Mouse (Mus musculus) heart, embryonic 11.5 days (tissue): ENCODE measurements around the gene Trmt5. TPM values are rescaled to one million over a fixed set of nuclear protein-coding genes. Genes with fewer than 3 reads are reported as not detected.

Experiments used
- ATAC-seq: fragments of 200-750 bp; cut with Nextera tagmentation; replicated peaks from 2 replicates; pipeline ENCODE4 v1.8.0; 2017; ENCODE audit warnings: moderate library complexity; ENCODE audit not compliant: insufficient number of reproducible peaks, low FRiP score, low TSS enrichment
- H3K27ac ChIP-seq: fragments of 300-500 bp; sonication (generic); 2 replicates; pipeline ENCODE4 v1.5.1; 2014; ENCODE audit warnings: mild to moderate bottlenecking, low read depth, low read length
- H3K27me3 ChIP-seq: fragments of 300-500 bp; sonication (generic); 2 replicates; pipeline ENCODE4 v1.6.1; 2014; ENCODE audit warnings: mild to moderate bottlenecking, low read length, mixed read lengths; ENCODE audit not compliant: control insufficient read depth, insufficient read depth
- H3K36me3 ChIP-seq: fragments of 300-500 bp; sonication (generic); 2 replicates; pipeline ENCODE4 v1.6.1; 2014; ENCODE audit warnings: mild to moderate bottlenecking, low read length, moderate library complexity, mixed read lengths; ENCODE audit not compliant: control insufficient read depth, insufficient read depth
- H3K4me1 ChIP-seq: fragments of 300-500 bp; sonication (generic); 2 replicates; pipeline ENCODE4 v1.6.1; 2014; ENCODE audit warnings: low read length; ENCODE audit not compliant: control insufficient read depth, insufficient read depth
- H3K4me2 ChIP-seq: fragments of 300-500 bp; sonication (generic); 2 replicates; pipeline ENCODE4 v1.6.1; 2014; ENCODE audit warnings: mild to moderate bottlenecking, moderate library complexity
- H3K4me3 ChIP-seq: fragments of 300-500 bp; sonication (generic); 2 replicates; pipeline ENCODE4 v1.5.1; 2014; ENCODE audit warnings: low read depth, low read length
- H3K9ac ChIP-seq: fragments of 300-500 bp; sonication (generic); 2 replicates; pipeline ENCODE4 v1.6.1; 2014; ENCODE audit warnings: mild to moderate bottlenecking, low read depth, low read length, moderate library complexity
- H3K9me3 ChIP-seq: fragments of 300-500 bp; sonication (generic); replicated peaks from 2 replicates; pipeline ENCODE4 v1.6.1; 2016; ENCODE audit warnings: low read length; ENCODE audit not compliant: control insufficient read depth
- WGBS: fragments of 180-500 bp; shearing (Covaris S2); extraction: QIAGEN DNeasy Blood & Tissue Kit; methylation state at CpG from one replicate; pipeline ENCODE4 v1.1.7; 2014; ENCODE audit not compliant: insufficient replicate concordance; 5-methylcytosine and 5-hydroxymethylcytosine counted together
- polyA plus RNA-seq: library from polyadenylated mRNA; unstranded; fragments of >200 nt; fragmentation: Nextera tagmentation; extraction: Ambion mirVana; gene quantifications from 2 replicates; pipeline ENCODE4 v1.2.1, GENCODE M21; 2014

Gene Trmt5
- polyA plus RNA-seq, 1 experiment from 2014 or later, result 16.0 TPM

- H3K4me1 ChIP-seq, result peaks cover 10% of the 10 kb centered on the region
- H3K4me2 ChIP-seq, result no peak overlapping the region
- no peaks in the 10 kb centered on the region for H3K27me3 ChIP-seq
- no peak; the same call in 1 of the 2 replicates for ATAC-seq
- no peak overlapping the region for H3K9ac ChIP-seq
- 88% methylated on average over 1 of the region's 1 CpGs for whole genome bisulfite sequencing
- no peak overlapping the region for H3K4me3 ChIP-seq
- no peak overlapping the region for H3K27ac ChIP-seq
- no peaks in the 10 kb centered on the region for H3K9me3 ChIP-seq
- no peaks in the 10 kb centered on the region for H3K36me3 ChIP-seq
These were observed 38.2 kb upstream of the Trmt5 start for GRCm38 (mm10) chr12:73324742-73325141.

DNA sequence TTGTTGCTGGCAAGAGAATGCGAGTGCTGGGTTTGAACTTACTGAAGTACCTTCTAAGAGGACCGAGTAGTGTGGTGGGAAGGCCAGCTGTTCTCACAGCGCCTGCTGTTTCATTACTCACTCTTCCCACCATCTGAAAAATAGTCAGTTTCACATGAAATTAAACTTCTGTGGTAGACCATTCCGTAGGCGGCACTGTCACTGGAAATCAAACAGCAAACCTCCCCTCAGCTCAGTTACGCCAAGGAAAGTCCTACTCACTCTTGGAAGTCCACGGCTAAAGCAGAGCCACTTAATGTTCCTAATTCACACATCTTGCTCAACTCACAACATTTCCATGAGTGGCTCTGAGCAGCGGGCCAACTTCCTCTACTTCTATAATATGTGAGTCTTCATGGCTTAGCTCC lies 37.7 kb upstream of the Trmt5 start:
- peaks cover 10% of the 10 kb centered on the region for H3K4me1 ChIP-seq
- H3K9me3 ChIP-seq, result no peaks in the 10 kb centered on the region
- H3K27ac ChIP-seq, result no peak overlapping the region
- no peaks in the 10 kb centered on the region for H3K36me3 ChIP-seq
- ATAC-seq, result no peak
- 89% methylated on average over 8 of the region's 8 CpGs for WGBS
- H3K9ac ChIP-seq, result no peak overlapping the region
- no peak overlapping the region for H3K4me3 ChIP-seq
- no peaks in the 10 kb centered on the region for H3K27me3 ChIP-seq
- H3K4me2 ChIP-seq, result no peak overlapping the region

- ATAC-seq, result no peak
- no peaks in the 10 kb centered on the region for H3K27me3 ChIP-seq
- H3K4me1 ChIP-seq, result no peaks in the 10 kb centered on the region
- H3K4me3 ChIP-seq, result no peak overlapping the region
- WGBS, result 85% methylated on average over 7 of the region's 7 CpGs
- no peaks in the 10 kb centered on the region for H3K9me3 ChIP-seq
- no peak overlapping the region for H3K4me2 ChIP-seq
- H3K36me3 ChIP-seq, result no peaks in the 10 kb centered on the region
- no peak overlapping the region for H3K9ac ChIP-seq
- H3K27ac ChIP-seq, result no peak overlapping the region
These were observed 31.5 kb upstream of the Trmt5 start for GRCm38 (mm10) chr12:73317706-73318686.

GRCm38 (mm10) chr12:73308711-73309110 lies 22.2 kb upstream of the Trmt5 start:
- H3K36me3 ChIP-seq, result peaks cover 5% of the 10 kb centered on the region
- no peak overlapping the region for H3K4me3 ChIP-seq
- H3K27ac ChIP-seq, result no peak overlapping the region
- ATAC-seq, result no peak
- no peak overlapping the region for H3K4me2 ChIP-seq
- no peaks in the 10 kb centered on the region for H3K9me3 ChIP-seq
- H3K27me3 ChIP-seq, result no peaks in the 10 kb centered on the region
- 80% methylated on average over 2 of the region's 2 CpGs for WGBS
- no peak overlapping the region for H3K9ac ChIP-seq
- H3K4me1 ChIP-seq, result no peaks in the 10 kb centered on the region

DNA sequence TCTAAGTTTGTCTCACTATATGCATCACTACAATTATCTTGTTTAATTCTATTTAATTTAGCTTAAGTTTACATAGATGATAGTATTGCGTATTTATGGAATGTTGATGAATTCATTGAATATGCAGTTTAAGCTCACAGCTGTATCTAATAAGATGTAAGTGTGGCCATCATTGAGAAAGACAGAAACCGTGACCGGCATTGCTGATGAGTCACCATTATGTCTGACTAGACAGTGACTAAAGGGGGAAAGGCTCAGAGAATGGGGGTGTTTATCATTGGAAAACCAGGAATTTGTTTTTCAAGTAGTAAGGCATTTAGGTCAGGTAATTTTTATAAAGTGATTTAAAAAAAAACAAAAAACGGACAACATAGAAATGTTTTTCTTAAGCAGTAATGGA lies 21.2 kb upstream of the Trmt5 start:
- no peak for ATAC-seq
- H3K4me3 ChIP-seq, result no peak overlapping the region
- H3K27ac ChIP-seq, result no peak overlapping the region
- H3K4me1 ChIP-seq, result no peaks in the 10 kb centered on the region
- H3K4me2 ChIP-seq, result no peak overlapping the region
- no peaks in the 10 kb centered on the region for H3K27me3 ChIP-seq
- H3K9ac ChIP-seq, result no peak overlapping the region
- no peaks in the 10 kb centered on the region for H3K9me3 ChIP-seq
- 86% methylated on average over 4 of the region's 4 CpGs for WGBS
- peaks cover 5% of the 10 kb centered on the region for H3K36me3 ChIP-seq

- Histone ChIP-seq H3K27ac (no peak overlapping the region), H3K27me3 (no peaks in the 10 kb centered on the region), H3K4me1 (no peaks in the 10 kb centered on the region), H3K4me2 (no peak overlapping the region), H3K9me3 (no peaks in the 10 kb centered on the region), H3K4me3 (no peak overlapping the region), H3K9ac (no peak overlapping the region), H3K36me3 (0 out of 2 replicates have a peak, but pooled peaks cover 2% of the 10 kb centered on the region)
- 81% methylated on average over 4 of the region's 4 CpGs for WGBS
- no peak for ATAC-seq
These were observed 18.1 kb upstream of the Trmt5 start for GRCm38 (mm10) chr12:73304636-73305035.

DNA sequence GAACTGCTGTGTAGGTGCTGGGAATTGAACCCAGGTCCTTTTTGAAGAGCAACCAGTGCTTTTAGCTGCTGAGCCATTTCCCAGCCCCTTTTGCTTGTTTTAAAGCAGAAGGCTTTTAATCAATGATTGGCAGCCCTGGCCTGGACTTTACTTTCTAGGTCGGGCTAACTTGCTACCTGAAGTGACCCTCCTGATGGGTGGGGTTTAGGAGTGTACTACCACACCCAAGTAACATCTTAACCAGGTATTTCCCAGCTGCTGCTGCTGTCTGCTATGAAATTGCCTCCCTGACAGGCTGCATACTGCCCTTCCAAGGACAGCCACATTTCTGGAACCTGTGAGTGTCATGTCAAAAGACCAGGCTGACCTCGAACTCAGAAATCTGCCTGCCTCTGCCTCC lies 14.0 kb upstream of the Trmt5 start:
- Histone ChIP-seq H3K36me3 (0 out of 2 replicates have a peak, but pooled peaks cover 2% of the 10 kb centered on the region), H3K9me3 (no peaks in the 10 kb centered on the region), H3K4me2 (no peak overlapping the region), H3K4me3 (no peak overlapping the region), H3K27me3 (no peaks in the 10 kb centered on the region), H3K9ac (no peak overlapping the region), H3K27ac (no peak overlapping the region), H3K4me1 (no peaks in the 10 kb centered on the region)
- WGBS, result 86% methylated on average over 2 of the region's 2 CpGs
- ATAC-seq, result no peak

DNA sequence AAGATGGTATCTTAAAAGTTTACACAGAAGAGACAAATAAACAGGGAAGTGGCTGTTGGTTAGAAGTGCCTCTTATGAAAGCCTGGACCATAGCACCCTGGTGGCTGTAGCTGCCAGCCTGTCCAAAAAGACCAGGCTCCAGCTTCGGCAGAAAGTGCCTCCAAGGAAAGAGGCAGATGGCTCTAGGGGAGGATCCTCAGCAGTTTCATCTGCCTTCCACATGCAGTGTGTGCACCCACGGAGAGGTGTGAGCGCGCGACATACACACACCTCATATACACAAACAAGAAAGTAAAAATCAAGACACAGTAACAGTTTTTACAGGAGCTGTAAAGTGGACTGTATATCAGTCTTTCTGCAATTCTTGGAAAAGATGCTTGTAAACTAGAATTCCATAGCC lies 12.1 kb upstream of the Trmt5 start:
- H3K27me3 ChIP-seq, result no peaks in the 10 kb centered on the region
- no peak overlapping the region for H3K4me2 ChIP-seq
- 90% methylated on average over 5 of the region's 5 CpGs for WGBS
- H3K9ac ChIP-seq, result no peak overlapping the region
- no peak overlapping the region for H3K27ac ChIP-seq
- peaks cover 4% of the 10 kb centered on the region; the same call in 1 of the 2 replicates for H3K36me3 ChIP-seq
- no peaks in the 10 kb centered on the region for H3K4me1 ChIP-seq
- no peaks in the 10 kb centered on the region for H3K9me3 ChIP-seq
- no peak for ATAC-seq
- H3K4me3 ChIP-seq, result no peak overlapping the region
